Mouse (Mus musculus) thymus, adult 2 months (tissue): ENCODE measurements around the gene Hoxc4.

Experiments used
- CTCF ChIP-seq: fragments of 200-500 bp; IDR thresholded peaks from 2 replicates; pipeline ENCODE4 v1.5.1; 2012; ENCODE audit warnings: mild to moderate bottlenecking, control low read depth, low read length, moderate library complexity, borderline replicate concordance; ENCODE audit not compliant: control insufficient read depth, poor library complexity, insufficient read depth; ENCODE audit errors: extremely low read depth
- POLR2A ChIP-seq: fragments of 200-500 bp; IDR thresholded peaks from 2 replicates; pipeline ENCODE4 v1.6.1; 2012; ENCODE audit warnings: mild to moderate bottlenecking, low read length, control low read depth, moderate library complexity; ENCODE audit not compliant: control insufficient read depth, poor library complexity, insufficient read depth; ENCODE audit errors: extremely low read depth

GRCm38 (mm10) chr15:103010112-103010846, 8.5 kb upstream of the Hoxc4 start:
- TF ChIP-seq POLR2A, result no peak
- TF ChIP-seq CTCF, result no peak
